8 mouse cellular contexts compared by ENCODE assay signal in the genomic region with DNA sequence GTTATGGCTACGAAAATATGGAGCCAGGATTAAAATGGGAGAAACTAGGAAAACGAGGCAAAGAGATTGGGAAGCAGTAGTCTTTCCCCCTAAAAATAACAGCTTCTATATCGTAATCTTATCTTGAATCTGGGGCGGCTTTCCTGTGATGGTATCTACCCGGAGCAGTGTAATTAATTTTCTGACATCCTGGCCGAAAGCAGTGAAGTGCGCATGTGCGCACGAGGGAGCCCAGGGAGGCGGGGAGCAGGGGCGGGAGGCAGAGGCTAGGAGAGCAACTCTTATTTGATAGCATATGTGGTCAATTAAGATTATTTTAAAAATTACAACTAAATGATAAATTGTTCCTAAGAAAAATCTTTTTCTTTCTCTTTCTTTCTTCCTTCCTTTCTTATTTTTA.
A peak's percentile ranks its signal among the peaks of the same experiment; 100 is the strongest.
DNase-seq lines count a peak whose midpoint lies in the region; ATAC-seq lines count a peak whose summit lies in the region.

No protein-coding gene starts in this region.

- H3K27me3 ChIP-seq in midbrain, embryonic 15.5 days (replicated peaks) = no peaks in the 10 kb centered on the region
- no peaks in the 10 kb centered on the region for H3K27me3 ChIP-seq in midbrain, embryonic 16.5 days (ENCODE audit: control insufficient read depth, insufficient read depth, low read depth, low read length)
- peaks cover 20% of the 10 kb centered on the region for H3K27me3 ChIP-seq in limb, embryonic 13.5 days
- H3K27me3 ChIP-seq in stomach, embryonic 14.5 days (ENCODE audit: control insufficient read depth, insufficient read depth, low read length) = no peaks in the 10 kb centered on the region

- H3K36me3 ChIP-seq in midbrain, embryonic 15.5 days (replicated peaks) = no peaks in the 10 kb centered on the region
- no peaks in the 10 kb centered on the region for H3K36me3 ChIP-seq in midbrain, embryonic 16.5 days (ENCODE audit: control insufficient read depth, insufficient read depth, low read length)
- H3K36me3 ChIP-seq in limb, embryonic 13.5 days = no peaks in the 10 kb centered on the region
- H3K36me3 ChIP-seq in stomach, embryonic 14.5 days (ENCODE audit: control insufficient read depth, insufficient read depth, low read length) = no peaks in the 10 kb centered on the region

- H3K9ac ChIP-seq in midbrain, embryonic 15.5 days = no peak overlapping the region
- H3K9ac ChIP-seq in midbrain, embryonic 16.5 days (ENCODE audit: low read depth, low read length) = no peak overlapping the region
- H3K9ac ChIP-seq in limb, embryonic 13.5 days = no peak overlapping the region
- H3K9ac ChIP-seq in stomach, embryonic 14.5 days (replicated peaks; ENCODE audit: low read depth, low read length) = no peak overlapping the region

- no peak overlapping the region for H3K27ac ChIP-seq in midbrain, embryonic 15.5 days
- no peak overlapping the region for H3K27ac ChIP-seq in midbrain, embryonic 16.5 days (ENCODE audit: low read length)
- H3K27ac ChIP-seq in limb, embryonic 13.5 days = no peak overlapping the region
- peak overlapping the region; percentile 61; the same call in 1 of the 2 replicates for H3K27ac ChIP-seq in stomach, embryonic 14.5 days (ENCODE audit: low read length)

- no peak overlapping the region for H3K4me3 ChIP-seq in midbrain, embryonic 15.5 days
- H3K4me3 ChIP-seq in midbrain, embryonic 16.5 days (ENCODE audit: low read depth, low read length) = no peak overlapping the region
- H3K4me3 ChIP-seq in limb, embryonic 13.5 days = peak overlapping the region; percentile 33
- H3K4me3 ChIP-seq in stomach, embryonic 14.5 days (ENCODE audit: low read depth, low read length) = no peak overlapping the region

- H3K9me3 ChIP-seq in midbrain, embryonic 15.5 days = no peaks in the 10 kb centered on the region
- H3K9me3 ChIP-seq in midbrain, embryonic 16.5 days (replicated peaks; ENCODE audit: control insufficient read depth, low read length, poor library complexity, severe bottlenecking) = no peaks in the 10 kb centered on the region
- no peaks in the 10 kb centered on the region; the same call in 1 of the 2 replicates for H3K9me3 ChIP-seq in limb, embryonic 13.5 days
- no peaks in the 10 kb centered on the region for H3K9me3 ChIP-seq in stomach, embryonic 14.5 days (ENCODE audit: control insufficient read depth, low read depth, low read length)

- peak overlapping the region; percentile 5; the same call in 1 of the 2 replicates for H3K4me2 ChIP-seq in midbrain, embryonic 15.5 days
- H3K4me2 ChIP-seq in midbrain, embryonic 16.5 days (ENCODE audit: low read length) = no peak overlapping the region
- peak overlapping the region; percentile 59 for H3K4me2 ChIP-seq in limb, embryonic 13.5 days (replicated peaks)
- H3K4me2 ChIP-seq in stomach, embryonic 14.5 days (replicated peaks; ENCODE audit: low read depth, low read length) = peak overlapping the region; percentile 19; the same call in 1 of the 2 replicates

- 62% methylated on average over 11 of the region's 11 CpGs for WGBS in midbrain, embryonic 15.5 days
- 69% methylated on average over 11 of the region's 11 CpGs for WGBS in midbrain, embryonic 16.5 days
- 13% methylated on average over 11 of the region's 11 CpGs for WGBS in limb, embryonic 13.5 days
- WGBS in stomach, embryonic 14.5 days = 41% methylated on average over 11 of the region's 11 CpGs

- no peaks in the 10 kb centered on the region; the same call in 1 of the 2 replicates for H3K4me1 ChIP-seq in midbrain, embryonic 15.5 days
- no peaks in the 10 kb centered on the region for H3K4me1 ChIP-seq in midbrain, embryonic 16.5 days (ENCODE audit: control insufficient read depth, insufficient read depth, low read length)
- peaks cover 36% of the 10 kb centered on the region for H3K4me1 ChIP-seq in limb, embryonic 13.5 days
- H3K4me1 ChIP-seq in stomach, embryonic 14.5 days (ENCODE audit: control insufficient read depth, insufficient read depth, low read length) = peaks cover 6% of the 10 kb centered on the region; the same call in 1 of the 2 replicates

- no peak for ATAC-seq in midbrain, embryonic 15.5 days (replicated peaks)
- ATAC-seq in midbrain, embryonic 16.5 days = no peak
- no peak for ATAC-seq in limb, embryonic 13.5 days (ENCODE audit: low FRiP score, low read depth)
- ATAC-seq in stomach, embryonic 14.5 days (ENCODE audit: insufficient number of reproducible peaks, insufficient read depth, low FRiP score, low read depth) = no peak

- DNase-seq in adrenal gland, adult (ENCODE audit: inconsistent age in 2 of 2, low spot score in 1 of 2) = peak; percentile 48 to 74
- DNase-seq in adrenal gland, adult 8-10 months = no peak
- peak; percentile 44 for DNase-seq in gastrocnemius, postnatal 25 days
- no peak for DNase-seq in spleen, postnatal 10 days (ENCODE audit: low spot score in 2 of 2)

Comparison
In these comparisons a context has a peak if more than half of its experiments do, and no peak if none do; other contexts are left out.
1. DNase-seq: peak in adrenal gland, adult (2 of 2) and gastrocnemius, postnatal 25 days (single experiment); none in adrenal gland, adult 8-10 months (single experiment) and spleen, postnatal 10 days (0 of 2).